ENCODE assay signal across 10 mouse cellular contexts in genomic region chr5:64579086-64579485, GRCm38 (mm10).
DNase-seq lines count a peak whose midpoint lies in the region; ATAC-seq lines count a peak whose summit lies in the region.
"Had no signal": no experiment of that assay in that cellular context is flagged by ENCODE, and none has a peak within 500 bp of the region (broad histone marks: within the 10 kb centered on the region; RNA-seq: fewer than 3 reads in every experiment).

No protein-coding gene starts in this region.

- no peaks in the 10 kb centered on the region for H3K36me3 ChIP-seq in heart, embryonic 14.5 days (ENCODE audit: control insufficient read depth, insufficient read depth, low read length)
- H3K36me3 ChIP-seq in embryonic facial prominence, embryonic 12.5 days = no peaks in the 10 kb centered on the region
- H3K36me3 ChIP-seq in liver, embryonic 15.5 days (replicated peaks) = no peaks in the 10 kb centered on the region
- H3K36me3 ChIP-seq: G1E had no signal

- no peak for DNase-seq in heart, postnatal 14 days
- DNase-seq in kidney, adult 9 months = peak; percentile 88
- no peak for DNase-seq in cerebellum, postnatal 10 days
- no peak for DNase-seq in lung, postnatal 36 days
- DNase-seq in spleen, postnatal 10 days (ENCODE audit: low spot score in 2 of 2) = no peak
- DNase-seq: thymus, adult 18-20 months had no signal

- H3K9ac ChIP-seq in heart, embryonic 14.5 days (ENCODE audit: low read length) = no peak overlapping the region
- no peak overlapping the region for H3K9ac ChIP-seq in embryonic facial prominence, embryonic 12.5 days
- H3K9ac ChIP-seq in liver, embryonic 15.5 days = no peak overlapping the region

- H3K4me1 ChIP-seq in heart, embryonic 14.5 days (ENCODE audit: control insufficient read depth in 2 of 2, insufficient read depth in 2 of 2, low read length in 2 of 2) = peaks cover 26 to 46% of the 10 kb centered on the region in 2 experiments
- H3K4me1 ChIP-seq in embryonic facial prominence, embryonic 12.5 days = peaks cover 15% of the 10 kb centered on the region
- H3K4me1 ChIP-seq in liver, embryonic 15.5 days (replicated peaks) = peaks cover 59% of the 10 kb centered on the region

- intact Hi-C loops in heart, postnatal 14 days (cut with DNase I) = loop anchor here (2.0 to 5.0 kb wide), 3 partner anchors 72 to 292 kb away; no protein-coding TSS in a partner anchor

- no peaks in the 10 kb centered on the region for H3K27me3 ChIP-seq in heart, embryonic 14.5 days (ENCODE audit: control insufficient read depth, insufficient read depth, low read length)
- no peaks in the 10 kb centered on the region for H3K27me3 ChIP-seq in embryonic facial prominence, embryonic 12.5 days
- no peaks in the 10 kb centered on the region for H3K27me3 ChIP-seq in liver, embryonic 15.5 days

- no peaks in the 10 kb centered on the region for H3K9me3 ChIP-seq in heart, embryonic 14.5 days (ENCODE audit: control insufficient read depth, low read length)
- H3K9me3 ChIP-seq in embryonic facial prominence, embryonic 12.5 days = no peaks in the 10 kb centered on the region
- no peaks in the 10 kb centered on the region for H3K9me3 ChIP-seq in liver, embryonic 15.5 days (replicated peaks)
- H3K9me3 ChIP-seq: G1E had no signal

- no peak overlapping the region for H3K4me3 ChIP-seq in heart, embryonic 14.5 days (ENCODE audit: control insufficient read depth in 1 of 2, insufficient read depth in 1 of 2, low read depth in 1 of 2, low read length in 2 of 2)
- no peak overlapping the region for H3K4me3 ChIP-seq in embryonic facial prominence, embryonic 12.5 days
- H3K4me3 ChIP-seq in liver, embryonic 15.5 days (replicated peaks) = no peak overlapping the region

- H3K27ac ChIP-seq in heart, embryonic 14.5 days (replicated peaks in 1 of 2; ENCODE audit: control insufficient read depth in 1 of 2, insufficient read depth in 1 of 2, low read depth in 2 of 2, low read length in 2 of 2) = peak overlapping the region; percentile 52 to 74; a peak in 2 of 4 replicates
- peak overlapping the region; percentile 63; the same call in 1 of the 2 replicates for H3K27ac ChIP-seq in embryonic facial prominence, embryonic 12.5 days
- H3K27ac ChIP-seq in liver, embryonic 15.5 days (replicated peaks) = peak overlapping the region; percentile 88

- no peak for ATAC-seq in heart, embryonic 14.5 days (ENCODE audit: insufficient number of reproducible peaks, insufficient read depth, low FRiP score, low read depth)
- ATAC-seq in embryonic facial prominence, embryonic 12.5 days (ENCODE audit: insufficient number of reproducible peaks, insufficient read depth, low FRiP score, low TSS enrichment) = no peak
- no peak for ATAC-seq in liver, embryonic 15.5 days (ENCODE audit: insufficient read depth)

- WGBS in heart, embryonic 14.5 days = 57% methylated on average over 5 of the region's 5 CpGs
- 35% methylated on average over 5 of the region's 5 CpGs for WGBS in embryonic facial prominence, embryonic 12.5 days
- 55% methylated on average over 5 of the region's 5 CpGs for WGBS in liver, embryonic 15.5 days (ENCODE audit: insufficient replicate concordance)

- no peak overlapping the region for H3K4me2 ChIP-seq in heart, embryonic 14.5 days (ENCODE audit: low read length)
- H3K4me2 ChIP-seq in embryonic facial prominence, embryonic 12.5 days (replicated peaks) = no peak overlapping the region
- H3K4me2 ChIP-seq in liver, embryonic 15.5 days = peak overlapping the region; percentile 69; the same call in 1 of the 2 replicates
